Mouse (Mus musculus): ENCODE results near the gene Epha2. TPM values are rescaled to one million over a fixed set of nuclear protein-coding genes. Genes with fewer than 3 reads are reported as not detected.

Gene Epha2
- not detected for polyA plus RNA-seq (2017; shearing (Covaris generic))

GRCm38 (mm10) chr4:141301116-141301553, at the start of gene Epha2:
Gene Epha2, plus strand, starts transcription at chr4:141301240.

GRCm38 (mm10) chr4:141367997-141368791, 67.2 kb downstream of the Epha2 start, which contains the start of gene Fam131c:
Gene Fam131c, plus strand, starts transcription at chr4:141368220.

Other genes starting within 250 kb of the Epha2 start
- 5.6 TPM for gene Crocc, start 240.7 kb upstream of the Epha2 start, polyA plus RNA-seq (2017; shearing (Covaris generic))
- 141 TPM for gene Necap2, start 222.9 kb upstream of the Epha2 start, polyA plus RNA-seq (2017; shearing (Covaris generic))
- gene Spata21, start 212.9 kb upstream of the Epha2 start, polyA plus RNA-seq (2017; shearing (Covaris generic)) = 0.49 TPM
- gene Szrd1, start 161.5 kb upstream of the Epha2 start, polyA plus RNA-seq (2017; shearing (Covaris generic)) = 62.5 TPM
- gene Fbxo42, start 153.3 kb upstream of the Epha2 start, polyA plus RNA-seq (2017; shearing (Covaris generic)) = 22.4 TPM
- 5.5 TPM for gene Rsg1, start 87.3 kb upstream of the Epha2 start, polyA plus RNA-seq (2017; shearing (Covaris generic))
- not detected for gene Arhgef19, start 61.7 kb upstream of the Epha2 start, polyA plus RNA-seq (2017; shearing (Covaris generic))
- not detected for gene Fam131c, start 67.0 kb downstream of the Epha2 start, polyA plus RNA-seq (2017; shearing (Covaris generic))
- not detected for gene Clcnka, start 97.5 kb downstream of the Epha2 start, polyA plus RNA-seq (2017; shearing (Covaris generic))
- 0.30 TPM for gene Clcnkb, start 114.8 kb downstream of the Epha2 start, polyA plus RNA-seq (2017; shearing (Covaris generic))
- gene Hspb7, start 119.5 kb downstream of the Epha2 start, polyA plus RNA-seq (2017; shearing (Covaris generic)) = not detected
- not detected for gene Srarp, start 134.9 kb downstream of the Epha2 start, polyA plus RNA-seq (2017; shearing (Covaris generic))
- 36.6 TPM for gene Zbtb17, start 143.4 kb downstream of the Epha2 start, polyA plus RNA-seq (2017; shearing (Covaris generic))
- gene Spen, start 237.4 kb downstream of the Epha2 start, polyA plus RNA-seq (2017; shearing (Covaris generic)) = 40.6 TPM

All from CD4-positive, CD25-positive, alpha-beta regulatory T cell (primary cell).